Mouse (Mus musculus) bone marrow, adult 2 months (tissue): ENCODE measurements around the gene Mgat5.

ENCODE experiments used
- CTCF ChIP-seq: fragments of 200-500 bp; IDR thresholded peaks from 2 replicates; pipeline ENCODE4 v1.5.1; 2011; ENCODE audit warnings: low read length, control low read depth; ENCODE audit not compliant: control insufficient read depth, insufficient read depth
- POLR2A ChIP-seq: fragments of 200-500 bp; IDR thresholded peaks from 2 replicates; pipeline ENCODE4 v1.6.1; 2011; ENCODE audit warnings: low read depth, mild to moderate bottlenecking, control low read depth, low read length, borderline replicate concordance; ENCODE audit not compliant: control insufficient read depth

GRCm38 (mm10) chr1:127218182-127218581, 13.4 kb downstream of the Mgat5 start:
- TF ChIP-seq CTCF, result no peak
- no peak for TF ChIP-seq POLR2A
